Mouse (Mus musculus) ES-E14 (cell line): ENCODE measurements at regions not wholly inside any gene's neighbourhood (a gene's known extent, or its start where the extent isn't known, plus 50 kb on each side); places are given as distances from the start of the nearest gene placed in this dataset.
"Not testable (repeated sequence)": the region's sequence is repeated elsewhere in the genome, so short reads cannot be mapped to it uniquely, and the experiment has no call there.

Experiments used
- DNase-seq: peaks from one replicate; pipeline ENCODE4 v3.0.0-alpha.2; 2013; ENCODE audit warnings: low read depth, low spot score
- H3K27ac ChIP-seq: 2 replicates; pipeline ENCODE4 v1.5.1; 2012; ENCODE audit warnings: low read depth, mild to moderate bottlenecking, low read length, moderate library complexity, mixed read lengths; ENCODE audit not compliant: poor library complexity, insufficient read depth, severe bottlenecking
- H3K36me3 ChIP-seq: 2 replicates; pipeline ENCODE4 v1.6.1; 2012; ENCODE audit warnings: mild to moderate bottlenecking, low read length, moderate library complexity, mixed read lengths; ENCODE audit not compliant: control insufficient read depth, poor library complexity, insufficient read depth, severe bottlenecking
- H3K4me1 ChIP-seq, 2 experiments: fragments of 150-350 bp in 1 of 2; sonication (generic) in 1 of 2; 2 replicates each; pipeline ENCODE4 v1.6.1; 2012; ENCODE audit warnings: low read length in 2 of 2, mild to moderate bottlenecking in 1 of 2, mixed read lengths in 1 of 2; ENCODE audit not compliant: control insufficient read depth in 2 of 2, insufficient read depth in 2 of 2, poor library complexity in 1 of 2
- H3K4me3 ChIP-seq, 2 experiments: fragments of 150-350 bp in 1 of 2; sonication (generic) in 1 of 2; 2 replicates each; pipeline ENCODE4 v1.5.1; 2012; ENCODE audit warnings: low read length in 2 of 2, low read depth in 1 of 2, mild to moderate bottlenecking in 1 of 2, mixed read lengths in 1 of 2; ENCODE audit not compliant: insufficient read depth in 1 of 2, poor library complexity in 1 of 2, severe bottlenecking in 1 of 2
- H3K9ac ChIP-seq: 2 replicates; pipeline ENCODE4 v1.6.1; 2012; ENCODE audit warnings: low read depth, mild to moderate bottlenecking, low read length, mixed read lengths; ENCODE audit not compliant: poor library complexity, insufficient read depth, severe bottlenecking
- H3K9me3 ChIP-seq: fragments of 150-350 bp; sonication (generic); 2 replicates; pipeline ENCODE4 v1.6.1; 2012; ENCODE audit warnings: low read depth, mild to moderate bottlenecking, low read length; ENCODE audit not compliant: control insufficient read depth, insufficient read depth
- CHD2 ChIP-seq: IDR thresholded peaks from 2 replicates; pipeline ENCODE4 v1.6.1; 2014; ENCODE audit warnings: mild to moderate bottlenecking, low read depth, low read length, inconsistent platforms
- HCFC1 ChIP-seq: IDR thresholded peaks from 2 replicates; pipeline ENCODE4 v1.6.1; 2012; ENCODE audit warnings: low read length, inconsistent platforms, borderline replicate concordance; ENCODE audit not compliant: insufficient read depth
- MAFK ChIP-seq: IDR thresholded peaks from 2 replicates; pipeline ENCODE4 v1.6.1; 2014; ENCODE audit warnings: mild to moderate bottlenecking, low read depth, low read length, inconsistent platforms; ENCODE audit not compliant: insufficient read depth
- ZC3H11A ChIP-seq: IDR thresholded peaks from 2 replicates; pipeline ENCODE4 v1.6.1; 2012; ENCODE audit warnings: low read depth, mild to moderate bottlenecking, inconsistent platforms, low read length, borderline replicate concordance
- ZNF384 ChIP-seq: IDR thresholded peaks from 2 replicates; pipeline ENCODE4 v1.6.1; 2012; ENCODE audit warnings: low read depth, low read length, inconsistent platforms
- in situ Hi-C, 2 experiments: fragments of 600-800 bp; cut with MboI; formaldehyde crosslinking; loops; one replicate each; pipeline ENCODE4 v1.15.1; 2025; ENCODE audit warnings: low sequenced_read_pairs in 2 of 2, inconsistent platforms in 1 of 2; ENCODE audit not compliant: unreplicated experiment in 2 of 2

DNA sequence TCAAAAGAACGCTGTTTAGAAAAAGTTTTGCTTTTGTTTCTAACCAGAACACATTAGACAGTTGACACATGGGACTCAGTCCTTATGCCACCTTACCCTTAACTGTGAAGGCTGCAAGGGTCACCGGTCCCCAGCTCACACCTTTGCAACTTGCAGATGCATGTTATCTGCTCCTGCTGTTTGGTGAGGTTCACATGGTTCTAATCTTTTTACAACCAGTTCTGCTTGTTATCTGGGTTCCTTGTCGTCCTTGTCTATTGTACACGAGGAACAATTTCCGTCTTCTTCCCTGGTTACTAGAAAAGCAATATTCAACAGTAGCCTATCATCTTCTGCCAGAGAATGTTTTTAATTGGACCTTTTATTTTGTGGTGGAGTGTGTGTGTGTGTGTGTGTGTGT, 200.8 kb downstream of the Gm21738 start:
- H3K4me1 ChIP-seq, H3K36me3 ChIP-seq, H3K9ac ChIP-seq, H3K27ac ChIP-seq, H3K4me3 ChIP-seq, DNase-seq, H3K9me3 ChIP-seq, in situ Hi-C loops: not testable (repeated sequence)

DNA sequence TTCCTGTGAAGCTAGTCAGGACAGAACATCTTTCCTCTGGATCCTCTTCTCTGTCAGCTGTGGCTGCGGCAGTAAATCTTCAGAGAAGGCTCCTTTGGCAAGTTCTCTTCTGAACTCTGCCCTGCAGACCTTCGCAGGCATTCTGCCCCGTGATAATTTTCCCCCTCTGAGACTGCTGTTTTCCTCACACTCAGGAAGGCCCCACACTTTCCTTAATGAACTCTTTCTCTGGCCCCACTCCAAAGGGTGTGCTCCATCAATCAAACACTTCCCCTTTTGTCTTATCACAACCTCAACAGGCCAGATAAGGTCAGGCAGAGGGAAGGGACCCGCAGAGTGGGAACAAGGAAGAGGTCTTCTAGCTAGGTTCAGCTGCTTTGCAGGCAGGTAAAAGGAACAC, 210.2 kb downstream of the Gm21738 start:
- Histone ChIP-seq H3K4me1 (no peaks in the 10 kb centered on the region), H3K36me3 (no peaks in the 10 kb centered on the region), H3K9me3 (no peaks in the 10 kb centered on the region), H3K9ac (no peak overlapping the region), H3K27ac (no peak overlapping the region), H3K4me3 (no peak overlapping the region)
- in situ Hi-C loops: no loop called here
- DNase-seq: no peak
- TF ChIP-seq HCFC1 (no peak), ZC3H11A (no peak), ZNF384 (no peak), MAFK (no peak), CHD2 (no peak)

- H3K36me3 ChIP-seq, H3K4me1 ChIP-seq, H3K4me3 ChIP-seq, H3K27ac ChIP-seq, H3K9me3 ChIP-seq, in situ Hi-C loops, DNase-seq, H3K9ac ChIP-seq: not testable (repeated sequence)
Observed at GRCm38 (mm10) chr14:19180203-19180602, 238.5 kb downstream of the Gm21738 start.

- DNase-seq, H3K4me1 ChIP-seq, H3K4me3 ChIP-seq, H3K36me3 ChIP-seq, H3K9ac ChIP-seq, H3K27ac ChIP-seq, in situ Hi-C loops, H3K9me3 ChIP-seq: not testable (repeated sequence)
Observed at GRCm38 (mm10) chr14:19178060-19178459, 240.7 kb downstream of the Gm21738 start.

GRCm38 (mm10) chr14:19175288-19175687, 243.4 kb downstream of the Gm21738 start:
- H3K36me3 ChIP-seq: no peaks in the 10 kb centered on the region
- no peak overlapping the region for H3K4me3 ChIP-seq
- no peaks in the 10 kb centered on the region for H3K4me1 ChIP-seq
- H3K27ac ChIP-seq: no peak overlapping the region
- in situ Hi-C loops: no loop called here
- no peaks in the 10 kb centered on the region for H3K9me3 ChIP-seq
- TF ChIP-seq MAFK (no peak), ZC3H11A (0 out of 2 replicates have a peak, but pooled peaks have one; percentile 9), HCFC1 (no peak), CHD2 (no peak), ZNF384 (no peak)
- peak; percentile 39 for DNase-seq
- no peak overlapping the region for H3K9ac ChIP-seq

- H3K9ac ChIP-seq, in situ Hi-C loops, H3K36me3 ChIP-seq, H3K27ac ChIP-seq, H3K4me3 ChIP-seq, DNase-seq, H3K4me1 ChIP-seq, H3K9me3 ChIP-seq: not testable (repeated sequence)
Observed at GRCm38 (mm10) chr14:19170300-19171022, 248.3 kb downstream of the Gm21738 start.
